ENCODE assay signal across 8 mouse cellular contexts in genomic region chr11:101246702-101247012, GRCm38 (mm10). TPM values are rescaled to one million over a fixed set of nuclear protein-coding genes. Genes with fewer than 3 reads are reported as not detected.
A peak's percentile ranks its signal among the peaks of the same experiment; 100 is the strongest.
DNase-seq lines count a peak whose midpoint lies in the region; ATAC-seq and TF ChIP-seq lines count a peak whose summit lies in the region.

No protein-coding gene starts in this region.

- 61% methylated on average over 7 of the region's 7 CpGs for WGBS in liver, adult 2 months
- under 1% methylated on average over 7 of the region's 7 CpGs for WGBS in forebrain, embryonic 11.5 days
- 11% methylated on average over 7 of the region's 7 CpGs for WGBS in limb, embryonic 12.5 days
- 7% methylated on average over 7 of the region's 7 CpGs for WGBS in neural tube, embryonic 15.5 days

- TF ChIP-seq CTCF in liver, adult 2 months (IDR thresholded peaks at IDR 0.05; ENCODE audit: low read depth, low read length), result no peak

- H3K4me1 ChIP-seq in liver, adult 2 months (ENCODE audit: control insufficient read depth, insufficient read depth, low read length), result peaks cover 1% of the 10 kb centered on the region; the same call in 1 of the 2 replicates
- H3K4me1 ChIP-seq in forebrain, embryonic 11.5 days (replicated peaks; ENCODE audit: control insufficient read depth, insufficient read depth, low read length), result peaks cover 4% of the 10 kb centered on the region; the same call in 1 of the 2 replicates
- peaks cover 34% of the 10 kb centered on the region for H3K4me1 ChIP-seq in limb, embryonic 12.5 days (replicated peaks)
- H3K4me1 ChIP-seq in neural tube, embryonic 15.5 days, result peaks cover 16% of the 10 kb centered on the region

- H3K4me2 ChIP-seq in forebrain, embryonic 11.5 days (ENCODE audit: low read depth, low read length, severe bottlenecking), result peak overlapping the region; percentile 97
- peak overlapping the region; percentile 98 for H3K4me2 ChIP-seq in limb, embryonic 12.5 days
- H3K4me2 ChIP-seq in neural tube, embryonic 15.5 days, result peak overlapping the region; percentile 92

- no peaks in the 10 kb centered on the region for H3K9me3 ChIP-seq in forebrain, embryonic 11.5 days (ENCODE audit: control insufficient read depth, low read length)
- no peaks in the 10 kb centered on the region for H3K9me3 ChIP-seq in limb, embryonic 12.5 days
- H3K9me3 ChIP-seq in neural tube, embryonic 15.5 days (replicated peaks), result no peaks in the 10 kb centered on the region

- peak overlapping the region; percentile 87 for H3K9ac ChIP-seq in liver, adult 2 months (ENCODE audit: low read depth, low read length)
- H3K9ac ChIP-seq in forebrain, embryonic 11.5 days (ENCODE audit: low read length), result peak overlapping the region; percentile 69
- peak overlapping the region; percentile 75; the same call in 1 of the 2 replicates for H3K9ac ChIP-seq in limb, embryonic 12.5 days (replicated peaks)
- H3K9ac ChIP-seq in neural tube, embryonic 15.5 days (replicated peaks), result peak overlapping the region; percentile 66

- TF ChIP-seq POLR2A in liver, adult 2 months (IDR thresholded peaks at IDR 0.05; ENCODE audit: extremely low read depth, insufficient read depth, low read length), result no peak

- H3K4me3 ChIP-seq in liver, adult 2 months (ENCODE audit: insufficient read depth, low read depth, low read length), result peak overlapping the region; percentile 97
- peak overlapping the region; percentile 56 for H3K4me3 ChIP-seq in forebrain, embryonic 11.5 days (ENCODE audit: low read depth, low read length)
- peak overlapping the region; percentile 63 for H3K4me3 ChIP-seq in limb, embryonic 12.5 days (replicated peaks)
- H3K4me3 ChIP-seq in neural tube, embryonic 15.5 days (replicated peaks), result peak overlapping the region; percentile 54

- no peaks in the 10 kb centered on the region for H3K79me2 ChIP-seq in liver, adult 2 months (ENCODE audit: control insufficient read depth, insufficient read depth, low read length)

- H3K27me3 ChIP-seq in liver, adult 2 months (ENCODE audit: control insufficient read depth, insufficient read depth, low read length), result peaks cover 8% of the 10 kb centered on the region; the same call in 1 of the 2 replicates
- peaks cover 15% of the 10 kb centered on the region for H3K27me3 ChIP-seq in forebrain, embryonic 11.5 days (ENCODE audit: control insufficient read depth, insufficient read depth, low read length)
- peaks cover 22% of the 10 kb centered on the region for H3K27me3 ChIP-seq in limb, embryonic 12.5 days
- H3K27me3 ChIP-seq in neural tube, embryonic 15.5 days (replicated peaks), result peaks cover 41% of the 10 kb centered on the region

- no peak for DNase-seq in liver, adult 2 months (ENCODE audit: extremely low read depth, low read depth, low spot score)
- no peak for DNase-seq in liver
- DNase-seq in forebrain, embryonic 11.5 days (ENCODE audit: low spot score), result no peak
- no peak for DNase-seq in cerebellum, postnatal 10 days
- DNase-seq in urinary bladder, postnatal 25 days (ENCODE audit: low spot score), result no peak
- no peak for DNase-seq in layer of hippocampus, adult 9-10 months (ENCODE audit: low spot score)

- H3K27ac ChIP-seq in liver, adult 2 months (replicated peaks; ENCODE audit: insufficient read depth, low read depth, low read length), result peak overlapping the region; percentile 70
- H3K27ac ChIP-seq in forebrain, embryonic 11.5 days (ENCODE audit: low read depth, low read length), result no peak overlapping the region
- H3K27ac ChIP-seq in limb, embryonic 12.5 days, result peak overlapping the region; percentile 74; the same call in 1 of the 2 replicates
- peak overlapping the region; percentile 42 for H3K27ac ChIP-seq in neural tube, embryonic 15.5 days (replicated peaks)

- no peaks in the 10 kb centered on the region for H3K36me3 ChIP-seq in liver, adult 2 months (ENCODE audit: control insufficient read depth, insufficient read depth, low read length)
- no peaks in the 10 kb centered on the region for H3K36me3 ChIP-seq in forebrain, embryonic 11.5 days (ENCODE audit: control insufficient read depth, insufficient read depth, low read length)
- H3K36me3 ChIP-seq in limb, embryonic 12.5 days, result no peaks in the 10 kb centered on the region
- no peaks in the 10 kb centered on the region for H3K36me3 ChIP-seq in neural tube, embryonic 15.5 days

- ATAC-seq in forebrain, embryonic 11.5 days (replicated peaks; ENCODE audit: low FRiP score), result no peak
- no peak for ATAC-seq in limb, embryonic 12.5 days (ENCODE audit: insufficient number of reproducible peaks, insufficient read depth, low FRiP score, low TSS enrichment, low read depth)
- ATAC-seq in neural tube, embryonic 15.5 days (ENCODE audit: low FRiP score), result peak; percentile 24; the same call in 1 of the 2 replicates

RNA-seq across cellular contexts. Expression of gene Ramp2, which starts 0.8 kb away (rescaled TPM):
- total RNA-seq in liver, adult 2 months (2014; rRNA removed), result 4.9 and 6.6 TPM in 2 replicates
- 16.4 and 22.5 TPM in 2 replicates for polyA plus RNA-seq in liver, adult 2 months (2012; rRNA removed)
- polyA plus RNA-seq in forebrain, embryonic 11.5 days (2014; fragmentation: Nextera tagmentation; extraction: Ambion mirVana), result 59.4 and 64.3 TPM in 2 replicates
- polyA plus RNA-seq in limb, embryonic 12.5 days (2016; fragmentation: Nextera tagmentation; extraction: Ambion mirVana), result 53.0 and 61.5 TPM in 2 replicates
- polyA plus RNA-seq in neural tube, embryonic 15.5 days (2015; fragmentation: Nextera tagmentation; extraction: Ambion mirVana), result 105 and 107 TPM in 2 replicates

RNA-seq across cellular contexts. Expression of gene Vps25, which starts 6.8 kb away (rescaled TPM):
- total RNA-seq in liver, adult 2 months (2014; rRNA removed), result 35.6 and 43.8 TPM in 2 replicates
- 109 and 122 TPM in 2 replicates for polyA plus RNA-seq in liver, adult 2 months (2012; rRNA removed)
- 119 TPM in 2 replicates for polyA plus RNA-seq in forebrain, embryonic 11.5 days (2014; fragmentation: Nextera tagmentation; extraction: Ambion mirVana)
- polyA plus RNA-seq in limb, embryonic 12.5 days (2016; fragmentation: Nextera tagmentation; extraction: Ambion mirVana), result 94.1 and 104 TPM in 2 replicates
- 123 and 128 TPM in 2 replicates for polyA plus RNA-seq in neural tube, embryonic 15.5 days (2015; fragmentation: Nextera tagmentation; extraction: Ambion mirVana)

RNA-seq across cellular contexts. Expression of gene Wnk4, which starts 13.7 kb away (rescaled TPM):
- 0.37 and 0.40 TPM in 2 replicates for total RNA-seq in liver, adult 2 months (2014; rRNA removed)
- 0.32 and 1.1 TPM in 2 replicates for polyA plus RNA-seq in liver, adult 2 months (2012; rRNA removed)
- 5.3 and 7.6 TPM in 2 replicates for polyA plus RNA-seq in forebrain, embryonic 11.5 days (2014; fragmentation: Nextera tagmentation; extraction: Ambion mirVana)
- polyA plus RNA-seq in limb, embryonic 12.5 days (2016; fragmentation: Nextera tagmentation; extraction: Ambion mirVana), result 9.4 and 12.4 TPM in 2 replicates
- 5.1 and 7.0 TPM in 2 replicates for polyA plus RNA-seq in neural tube, embryonic 15.5 days (2015; fragmentation: Nextera tagmentation; extraction: Ambion mirVana)

RNA-seq across cellular contexts. Expression of gene Ezh1, which starts 20.4 kb away (rescaled TPM):
- 10.5 and 10.8 TPM in 2 replicates for total RNA-seq in liver, adult 2 months (2014; rRNA removed)
- 7.5 and 9.2 TPM in 2 replicates for polyA plus RNA-seq in liver, adult 2 months (2012; rRNA removed)
- polyA plus RNA-seq in forebrain, embryonic 11.5 days (2014; fragmentation: Nextera tagmentation; extraction: Ambion mirVana), result 10.5 and 12.8 TPM in 2 replicates
- polyA plus RNA-seq in limb, embryonic 12.5 days (2016; fragmentation: Nextera tagmentation; extraction: Ambion mirVana), result 14.2 and 16.4 TPM in 2 replicates
- 25.4 and 26.1 TPM in 2 replicates for polyA plus RNA-seq in neural tube, embryonic 15.5 days (2015; fragmentation: Nextera tagmentation; extraction: Ambion mirVana)

RNA-seq across cellular contexts. Expression of gene Cntd1, which starts 32.2 kb away (rescaled TPM):
- total RNA-seq in liver, adult 2 months (2014; rRNA removed), result not detected in 2 replicates
- polyA plus RNA-seq in liver, adult 2 months (2012; rRNA removed), result not detected in 2 replicates
- 1.3 and 2.0 TPM in 2 replicates for polyA plus RNA-seq in forebrain, embryonic 11.5 days (2014; fragmentation: Nextera tagmentation; extraction: Ambion mirVana)
- polyA plus RNA-seq in limb, embryonic 12.5 days (2016; fragmentation: Nextera tagmentation; extraction: Ambion mirVana), result 1.0 and 1.6 TPM in 2 replicates
- polyA plus RNA-seq in neural tube, embryonic 15.5 days (2015; fragmentation: Nextera tagmentation; extraction: Ambion mirVana), result 0.77 and 0.80 TPM in 2 replicates
